Mouse (Mus musculus) megakaryocyte-erythroid progenitor cell, adult 5-6 weeks (primary cell): ENCODE measurements around the gene Hist1h2aa. TPM values are rescaled to one million over a fixed set of nuclear protein-coding genes. Genes with fewer than 3 reads are reported as not detected.

Experiments
- ATAC-seq: replicated peaks from 2 replicates; pipeline ENCODE4 v1.8.0; 2016; ENCODE audit warnings: mild to moderate bottlenecking, inconsistent platforms; ENCODE audit not compliant: severe bottlenecking, poor library complexity, low FRiP score, low TSS enrichment
- total RNA-seq, 2 experiments: library from RNA; stranded (forward) in 1 of 2; stranded (reverse) in 1 of 2; fragments of 200-1000, 215-1000 nt in 1 of 2; fragments of >200 nt in 1 of 2; fragmentation: Nextera tagmentation in 1 of 2; gene quantifications; 2 replicates each; pipeline ENCODE4 v1.2.3; 2014 to 2017

Hist1h2aa gene
- total RNA-seq (2014; fragmentation: Nextera tagmentation) (not detected in 2 replicates), total RNA-seq (2017) (not detected in 2 replicates)

- no peak for ATAC-seq
These were observed at the start of gene Hist1h2aa for GRCm38 (mm10) chr13:23934211-23934520. Gene Hist1h2aa, plus strand, starts transcription at chr13:23934462.

GRCm38 (mm10) chr13:23885540-23885939 lies 48.7 kb upstream of the Hist1h2aa start:
- ATAC-seq: peak; percentile 87

DNA sequence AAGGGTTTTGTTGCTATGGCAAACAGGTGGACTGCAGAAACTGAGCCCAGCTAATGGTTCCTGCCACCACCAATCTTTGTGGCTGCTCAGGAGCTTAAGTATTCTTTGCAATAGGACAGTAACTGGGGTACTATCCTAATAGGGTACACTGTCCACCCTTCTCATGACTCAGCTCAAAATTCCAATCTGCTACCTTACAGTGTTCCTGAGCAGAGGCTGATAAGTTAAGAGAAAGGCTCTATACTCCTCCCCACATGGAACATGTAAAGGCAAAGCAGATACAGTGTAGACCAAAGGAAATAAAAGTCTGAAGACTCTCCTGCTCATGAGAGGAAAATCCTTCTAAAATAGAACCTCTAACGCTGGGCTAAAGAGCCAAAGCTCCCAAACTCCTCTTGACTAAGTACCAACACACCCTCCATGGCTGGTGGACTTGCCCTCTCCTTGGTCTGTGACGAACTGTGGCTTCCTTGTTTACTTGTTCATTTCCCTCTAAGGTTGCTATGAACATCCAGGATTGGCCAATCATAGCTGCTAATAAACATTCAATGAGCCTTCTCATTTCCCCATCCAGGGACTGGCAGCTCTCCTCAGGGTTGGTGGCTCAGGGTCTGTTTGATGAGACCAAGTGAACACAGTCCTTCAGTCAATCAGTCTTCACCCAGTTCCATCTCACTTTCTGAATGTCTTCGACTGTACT lies 47.1 kb upstream of the Hist1h2aa start:
- ATAC-seq: peak; percentile 50

DNA sequence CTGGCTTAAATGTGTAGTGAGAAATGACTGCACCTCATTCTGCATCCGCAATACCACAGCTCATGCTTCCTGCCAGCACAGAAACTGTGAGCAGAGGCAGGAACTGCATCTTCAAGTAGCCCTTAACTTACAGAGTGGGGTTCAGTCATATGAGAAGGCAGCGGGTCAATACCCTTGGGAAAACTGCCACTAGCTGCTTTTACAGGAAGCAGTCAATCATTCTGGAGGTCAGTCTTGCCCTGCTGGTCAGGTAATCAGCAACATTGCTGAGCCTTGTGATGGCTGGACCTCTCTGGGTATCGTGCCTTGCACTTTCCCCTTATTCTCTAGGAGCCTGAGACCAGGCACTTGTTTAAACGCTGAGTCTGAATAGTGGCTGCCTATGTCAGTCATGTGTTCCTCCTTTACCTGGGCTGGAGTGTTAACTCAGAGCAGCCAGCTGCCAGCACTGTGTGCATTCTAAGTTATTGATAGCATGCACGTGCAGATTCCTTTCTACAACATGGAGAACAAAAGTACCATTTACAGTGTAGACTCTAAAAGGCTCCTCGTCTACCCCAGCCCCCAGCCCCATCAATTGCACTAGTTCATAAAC lies 45.2 kb upstream of the Hist1h2aa start:
- no peak for ATAC-seq

DNA sequence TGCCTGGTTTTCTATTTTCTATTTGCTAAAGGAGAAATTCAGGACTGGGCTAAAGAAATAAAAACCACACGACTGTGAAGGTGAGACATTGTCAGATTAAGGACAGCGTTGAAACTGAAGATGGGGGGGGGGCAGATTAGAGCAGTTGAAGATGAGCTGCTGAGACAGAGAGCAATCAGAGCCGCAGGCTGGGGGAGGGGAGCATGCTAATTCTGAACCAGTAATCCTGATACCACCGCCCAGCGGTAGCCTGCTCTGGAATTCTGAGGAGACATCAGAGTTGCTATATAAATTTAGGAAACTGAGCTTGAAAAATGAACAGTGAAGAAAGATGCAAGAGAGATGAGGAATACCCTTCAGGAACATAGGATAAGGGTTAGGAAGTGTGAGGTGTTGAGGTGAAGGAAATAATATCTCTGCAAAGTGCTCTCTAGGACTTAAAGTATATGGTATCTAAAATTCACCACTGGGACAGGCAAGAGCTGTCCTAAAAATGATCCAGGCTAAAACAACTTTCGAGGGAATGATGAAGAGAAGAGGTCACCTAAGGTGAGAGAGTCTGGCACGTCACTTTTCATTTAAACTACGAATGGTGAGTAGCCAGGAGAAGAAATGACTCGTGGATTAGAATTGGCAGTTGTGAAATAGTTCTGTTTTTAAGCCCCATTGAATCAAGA lies 41.5 kb upstream of the Hist1h2aa start:
- ATAC-seq: no peak; the same call in 1 of the 2 replicates

DNA sequence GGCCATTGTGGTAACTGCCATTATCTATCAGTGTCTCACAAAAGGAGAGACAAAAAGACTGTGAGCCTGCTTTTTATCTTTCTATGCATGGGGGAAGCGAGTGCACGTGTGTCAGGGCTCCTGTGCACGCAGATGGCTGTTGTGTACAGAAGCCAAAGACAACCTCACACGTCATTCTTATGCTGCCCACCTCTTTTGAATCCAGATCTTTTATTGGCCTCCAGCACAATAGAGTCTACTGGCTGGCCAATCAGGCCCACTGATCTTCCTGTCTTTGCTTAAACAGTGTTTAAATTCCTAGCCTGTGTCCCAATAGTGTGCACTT lies 41.0 kb upstream of the Hist1h2aa start:
- peak; percentile 87 for ATAC-seq

DNA sequence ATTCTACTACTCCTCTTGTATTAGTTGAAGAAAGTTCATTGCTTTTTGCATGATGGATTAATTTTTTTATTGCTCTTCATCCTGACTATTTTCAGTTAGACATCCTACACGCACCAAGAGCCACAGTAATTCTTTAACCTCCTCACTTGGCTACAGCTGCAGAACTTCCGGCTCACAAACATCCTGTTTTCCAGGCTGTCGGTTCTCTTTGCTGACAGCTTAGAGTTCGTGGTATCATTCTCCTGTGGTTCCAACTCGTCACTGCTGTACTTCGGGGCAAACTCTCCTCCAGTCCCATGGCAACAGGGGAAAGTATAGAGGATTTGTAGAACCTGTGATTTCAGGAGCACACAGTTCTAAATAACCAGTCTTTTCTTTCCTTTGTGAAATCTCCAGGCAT lies 36.0 kb upstream of the Hist1h2aa start:
- no peak for ATAC-seq

- ATAC-seq: no peak
These were observed 27.4 kb upstream of the Hist1h2aa start for GRCm38 (mm10) chr13:23906906-23907305.

DNA sequence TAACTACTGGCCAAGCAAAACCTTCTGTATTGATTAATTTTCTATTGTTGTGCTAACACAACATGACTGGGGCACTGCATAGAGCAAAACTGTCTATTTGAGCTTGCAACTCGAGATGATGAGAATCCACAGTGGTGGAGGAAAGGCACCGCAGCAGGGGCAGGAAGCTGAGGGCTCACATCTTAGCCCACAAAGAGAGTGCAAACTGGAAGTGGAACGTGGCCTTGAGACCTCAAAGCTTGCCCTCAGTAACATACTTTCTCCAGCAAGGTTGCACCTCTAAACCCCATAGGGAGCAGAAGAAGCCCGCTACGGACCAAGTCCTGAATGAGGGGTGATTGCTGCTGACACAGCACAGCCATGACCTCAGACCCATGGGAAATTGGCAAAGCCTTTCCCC lies 24.1 kb upstream of the Hist1h2aa start:
- ATAC-seq: no peak

DNA sequence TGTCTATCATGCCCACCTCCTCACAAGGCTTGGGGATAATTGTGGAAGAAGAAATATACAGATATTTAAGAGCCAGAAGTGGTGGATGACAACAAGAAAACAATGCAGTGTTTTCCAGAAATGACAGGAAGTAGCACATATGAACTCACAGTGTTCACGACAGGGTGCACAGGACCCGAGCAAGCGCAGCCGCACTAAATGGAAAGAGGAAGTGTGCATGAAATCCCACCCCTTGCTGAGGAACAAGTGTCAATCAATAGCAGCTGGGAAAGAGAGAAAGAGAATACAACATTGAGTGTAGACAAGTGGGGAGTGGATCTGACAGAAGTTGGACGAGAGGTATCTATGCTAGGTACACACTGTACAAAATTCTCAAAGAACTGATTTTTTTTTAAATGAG lies 22.9 kb upstream of the Hist1h2aa start:
- no peak for ATAC-seq

- peak; percentile 91 for ATAC-seq
These were observed 20.4 kb upstream of the Hist1h2aa start for GRCm38 (mm10) chr13:23913791-23914306.

DNA sequence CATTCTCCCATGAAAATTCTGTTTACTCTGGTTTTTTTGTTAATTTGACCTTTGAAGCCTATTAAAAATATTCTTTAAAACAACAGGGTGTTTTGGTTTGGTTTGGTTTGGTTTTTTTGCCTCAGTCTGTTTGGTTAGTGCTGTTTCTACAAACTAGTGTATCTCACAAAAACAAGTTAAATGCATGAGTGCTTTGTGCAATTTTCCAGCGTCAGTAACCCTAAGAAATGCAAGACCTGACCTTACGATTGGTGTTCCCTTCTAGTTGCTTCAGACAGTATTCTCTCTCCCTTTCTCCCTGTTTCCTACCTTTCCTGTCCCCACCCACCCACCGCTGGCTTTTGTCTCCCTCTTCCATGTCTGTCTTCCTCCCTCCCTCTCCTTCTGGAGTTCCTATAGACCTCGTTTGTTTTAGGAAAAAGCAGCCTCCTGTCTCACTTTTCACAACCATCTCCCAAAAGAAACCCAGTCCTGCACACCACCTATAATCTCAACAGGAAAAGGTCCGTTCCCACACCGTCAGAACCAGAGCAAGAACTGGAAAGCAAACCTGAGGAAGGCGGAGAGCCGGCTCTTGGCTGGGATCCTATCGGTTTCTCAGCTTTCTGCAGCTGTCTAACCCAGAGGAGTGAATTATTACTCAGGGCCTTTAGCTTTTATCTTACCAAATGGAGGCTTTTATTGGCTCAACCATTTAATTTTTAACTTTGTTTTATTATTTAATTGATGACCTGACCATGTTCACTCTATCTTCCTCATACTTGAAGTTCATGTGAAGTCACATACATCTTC lies 19.7 kb upstream of the Hist1h2aa start, which contains the start of gene Slc17a4:
TSS of gene Slc17a4 (minus strand) at position 634 of the 792 bp plus-strand sequence.
- peak; percentile 70 for ATAC-seq

- no peak for ATAC-seq
These were observed 18.1 kb upstream of the Hist1h2aa start for GRCm38 (mm10) chr13:23916132-23916531.

DNA sequence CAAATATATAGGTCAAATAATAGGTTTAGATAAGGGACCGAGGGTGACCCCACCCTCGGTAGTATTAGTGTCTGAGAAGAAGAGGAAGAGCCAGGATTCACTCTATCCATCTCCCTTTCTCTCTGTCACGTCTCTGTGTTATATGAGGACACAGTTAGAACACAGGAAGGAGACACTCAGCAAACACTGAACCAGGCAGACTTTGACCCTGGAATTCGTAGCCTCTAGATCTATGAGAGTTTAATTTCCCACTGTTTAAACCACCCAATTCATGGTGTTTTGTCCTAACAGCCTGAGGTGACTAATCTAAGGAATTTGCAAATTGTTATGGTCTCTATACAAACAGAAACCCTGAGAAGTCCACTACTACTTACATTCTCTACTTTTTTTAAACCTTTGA lies 16.6 kb upstream of the Hist1h2aa start:
- no peak for ATAC-seq

DNA sequence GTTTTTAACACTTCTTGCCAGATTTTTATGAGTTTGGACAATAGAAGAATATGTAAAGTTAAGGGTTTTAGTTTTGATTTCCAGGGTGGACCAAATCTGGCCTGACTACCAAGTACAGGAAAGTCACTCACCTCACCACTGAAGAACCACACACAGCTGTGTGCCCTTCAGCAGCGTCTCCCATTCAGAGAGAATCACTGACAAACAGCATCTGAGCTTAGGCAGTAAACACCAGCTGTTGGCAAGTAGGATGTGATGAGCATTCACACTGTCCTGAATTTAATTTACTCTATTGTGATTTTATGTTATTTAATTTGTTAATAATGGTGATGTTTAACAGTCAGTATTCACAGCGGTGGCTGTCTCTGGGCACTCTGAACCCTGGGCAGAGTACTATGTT lies 8.5 kb upstream of the Hist1h2aa start:
- ATAC-seq: no peak

DNA sequence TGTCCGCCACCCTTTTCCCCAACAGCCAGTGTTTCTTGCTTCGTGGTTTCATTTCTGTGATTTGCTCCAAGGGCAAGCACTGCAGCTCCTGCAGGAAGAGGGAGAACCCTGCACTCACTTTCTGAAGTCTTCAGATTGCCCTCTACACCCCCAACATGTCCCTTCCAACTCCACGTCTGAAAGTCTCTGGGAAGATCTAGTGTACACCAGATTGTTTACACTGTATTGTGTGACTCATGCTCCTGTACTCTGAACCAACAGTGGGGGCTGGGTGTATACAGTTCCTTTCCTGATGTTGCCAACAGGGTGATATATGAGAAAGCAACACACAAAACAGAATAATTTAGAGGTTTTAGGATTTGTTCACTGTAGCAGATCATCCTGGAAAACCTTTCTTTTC lies 5.6 kb upstream of the Hist1h2aa start:
- ATAC-seq: no peak

GRCm38 (mm10) chr13:23930461-23930860 lies 3.8 kb upstream of the Hist1h2aa start:
- ATAC-seq: no peak

DNA sequence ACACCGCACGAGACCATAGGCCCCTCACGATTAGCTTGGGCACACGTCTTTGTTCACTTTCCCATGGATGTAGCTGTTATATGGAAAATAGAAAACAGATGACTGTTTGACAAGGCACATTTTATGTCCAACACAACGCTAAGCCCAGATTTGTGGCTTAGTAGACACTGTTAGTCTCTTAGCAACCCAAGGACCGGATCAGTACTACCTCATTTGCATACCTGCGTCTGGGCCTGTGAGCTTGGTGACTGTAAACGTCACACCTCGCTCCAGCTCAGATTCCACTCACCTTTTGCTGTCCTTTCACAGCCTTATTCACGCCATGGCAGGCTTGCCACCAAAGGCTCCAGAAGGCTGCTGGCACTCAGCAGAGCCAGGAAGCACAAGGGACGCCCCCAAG lies 3.4 kb upstream of the Hist1h2aa start:
- ATAC-seq: no peak

DNA sequence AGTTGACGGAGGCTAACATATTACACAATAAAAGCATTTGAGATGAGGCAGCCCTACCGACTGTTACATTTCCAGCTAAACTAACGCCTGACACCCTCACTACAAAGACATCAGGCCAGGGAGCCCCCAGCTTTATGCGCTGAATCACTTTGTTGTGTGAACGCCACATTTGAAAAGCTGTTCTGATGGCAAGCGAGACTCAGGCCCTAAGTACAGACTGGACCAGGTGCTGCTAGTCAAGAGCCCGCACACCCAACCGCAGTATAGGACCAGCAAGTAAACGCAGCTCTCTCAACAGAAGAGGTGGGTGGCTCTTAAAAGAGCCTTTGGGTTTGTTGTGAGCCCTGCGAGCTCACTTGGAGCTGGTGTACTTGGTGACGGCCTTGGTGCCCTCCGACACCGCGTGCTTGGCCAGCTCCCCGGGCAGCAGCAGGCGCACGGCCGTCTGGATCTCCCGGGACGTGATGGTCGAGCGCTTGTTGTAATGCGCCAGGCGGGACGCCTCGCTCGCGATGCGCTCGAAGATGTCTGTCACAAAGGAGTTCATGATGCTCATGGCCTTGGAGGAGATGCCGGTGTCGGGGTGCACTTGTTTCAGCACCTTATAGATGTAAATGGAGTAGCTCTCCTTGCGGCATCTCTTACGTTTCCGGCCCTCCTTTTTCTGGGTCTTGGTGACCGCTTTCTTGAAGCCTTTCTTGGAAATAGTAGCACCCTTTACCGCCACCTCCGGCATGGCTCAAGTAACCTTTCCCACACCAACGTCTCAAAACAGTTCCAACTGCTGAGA lies 646 bp upstream of the Hist1h2aa start, which contains the start of gene Hist1h2ba:
TSS of gene Hist1h2ba (minus strand) at position 736 of the 790 bp plus-strand sequence.
- ATAC-seq: no peak
